Mouse (Mus musculus) liver, embryonic 15.5 days (tissue): ENCODE results near the gene Atp6v1fnb. TPM values are rescaled to one million over a fixed set of nuclear protein-coding genes. Genes with fewer than 3 reads are reported as not detected.

Source experiments
- ATAC-seq: fragments of 200-750 bp; cut with Nextera tagmentation; 2 replicates; pipeline ENCODE4 v1.8.0; 2017; ENCODE audit warnings: moderate number of reproducible peaks, mild to moderate bottlenecking, moderate library complexity; ENCODE audit not compliant: insufficient read depth
- H3K27ac ChIP-seq: fragments of 300-500 bp; sonication (generic); replicated peaks from 2 replicates; pipeline ENCODE4 v1.5.1; 2015; ENCODE audit warnings: mild to moderate bottlenecking, inconsistent platforms
- H3K27me3 ChIP-seq: fragments of 300-500 bp; sonication (generic); 2 replicates; pipeline ENCODE4 v1.6.1; 2015; ENCODE audit warnings: mild to moderate bottlenecking, inconsistent platforms
- H3K36me3 ChIP-seq: fragments of 300-500 bp; sonication (generic); replicated peaks from 2 replicates; pipeline ENCODE4 v1.6.1; 2015; ENCODE audit warnings: moderate library complexity, mild to moderate bottlenecking, inconsistent platforms
- H3K4me1 ChIP-seq: fragments of 300-500 bp; sonication (generic); replicated peaks from 2 replicates; pipeline ENCODE4 v1.6.1; 2015; ENCODE audit warnings: inconsistent platforms
- H3K4me2 ChIP-seq: fragments of 300-500 bp; sonication (generic); 2 replicates; pipeline ENCODE4 v1.6.1; 2015; ENCODE audit warnings: moderate library complexity, mild to moderate bottlenecking, inconsistent platforms
- H3K4me3 ChIP-seq: fragments of 300-500 bp; sonication (generic); replicated peaks from 2 replicates; pipeline ENCODE4 v1.5.1; 2015; ENCODE audit warnings: mild to moderate bottlenecking, inconsistent platforms
- H3K9ac ChIP-seq: fragments of 300-500 bp; sonication (generic); 2 replicates; pipeline ENCODE4 v1.6.1; 2015; ENCODE audit warnings: moderate library complexity, mild to moderate bottlenecking, inconsistent platforms
- H3K9me3 ChIP-seq: fragments of 300-500 bp; sonication (generic); replicated peaks from 2 replicates; pipeline ENCODE4 v1.6.1; 2016; ENCODE audit warnings: inconsistent platforms
- WGBS: fragments of 180-500 bp; shearing (Covaris S2); methylation state at CpG from one replicate; pipeline ENCODE4 v1.1.7; 2015; ENCODE audit warnings: mixed read lengths; ENCODE audit not compliant: insufficient replicate concordance; 5-methylcytosine and 5-hydroxymethylcytosine counted together
- polyA plus RNA-seq: library from polyadenylated mRNA; unstranded; fragments of >200 nt; fragmentation: Nextera tagmentation; extraction: Ambion mirVana; gene quantifications from 2 replicates; pipeline ENCODE4 v1.2.1, GENCODE M21; 2015

Atp6v1fnb gene
- polyA plus RNA-seq, 1 experiment from 2014 or later = not detected

GRCm38 (mm10) chr6:29434911-29435691, 36.1 kb upstream of the Atp6v1fnb start:
- no peaks in the 10 kb centered on the region for H3K36me3 ChIP-seq
- H3K27me3 ChIP-seq = peaks cover 79% of the 10 kb centered on the region
- peaks cover 7% of the 10 kb centered on the region; the same call in 1 of the 2 replicates for H3K4me1 ChIP-seq
- no peak overlapping the region for H3K27ac ChIP-seq
- no peak overlapping the region for H3K4me3 ChIP-seq
- peak overlapping the region; percentile 15; the same call in 1 of the 2 replicates for H3K4me2 ChIP-seq
- no peaks in the 10 kb centered on the region for H3K9me3 ChIP-seq
- no peak overlapping the region for H3K9ac ChIP-seq
- WGBS = 8% methylated on average over 11 of the region's 13 CpGs
- ATAC-seq = no peak

GRCm38 (mm10) chr6:29435940-29436451, 35.2 kb upstream of the Atp6v1fnb start:
- Histone ChIP-seq H3K4me3 (no peak overlapping the region), H3K4me1 (peaks cover 7% of the 10 kb centered on the region; the same call in 1 of the 2 replicates), H3K4me2 (no peak overlapping the region), H3K9me3 (no peaks in the 10 kb centered on the region), H3K27ac (no peak overlapping the region), H3K36me3 (no peaks in the 10 kb centered on the region), H3K27me3 (peaks cover 71% of the 10 kb centered on the region), H3K9ac (no peak overlapping the region)
- no peak for ATAC-seq
- 38% methylated on average over 6 of the region's 6 CpGs for WGBS

GRCm38 (mm10) chr6:29436461-29436934, 34.7 kb upstream of the Atp6v1fnb start:
- no peak for ATAC-seq
- 11% methylated on average over 11 of the region's 11 CpGs for WGBS
- Histone ChIP-seq H3K4me2 (no peak overlapping the region), H3K36me3 (no peaks in the 10 kb centered on the region), H3K4me1 (peaks cover 7% of the 10 kb centered on the region; the same call in 1 of the 2 replicates), H3K9ac (no peak overlapping the region), H3K27ac (no peak overlapping the region), H3K9me3 (no peaks in the 10 kb centered on the region), H3K4me3 (no peak overlapping the region), H3K27me3 (peaks cover 65% of the 10 kb centered on the region)

- H3K9ac ChIP-seq = no peak overlapping the region
- no peaks in the 10 kb centered on the region for H3K36me3 ChIP-seq
- H3K4me3 ChIP-seq = no peak overlapping the region
- no peak overlapping the region for H3K4me2 ChIP-seq
- no peak for ATAC-seq
- WGBS = 66% methylated on average over 4 of the region's 4 CpGs
- peaks cover 38% of the 10 kb centered on the region for H3K27me3 ChIP-seq
- H3K9me3 ChIP-seq = no peaks in the 10 kb centered on the region
- no peaks in the 10 kb centered on the region for H3K4me1 ChIP-seq
- no peak overlapping the region for H3K27ac ChIP-seq
Observed at GRCm38 (mm10) chr6:29439251-29439650, 32.0 kb upstream of the Atp6v1fnb start.

- H3K4me1 ChIP-seq = no peaks in the 10 kb centered on the region
- H3K4me2 ChIP-seq = no peak overlapping the region
- H3K27me3 ChIP-seq = peaks cover 33% of the 10 kb centered on the region
- no peak for ATAC-seq
- H3K27ac ChIP-seq = no peak overlapping the region
- no peak overlapping the region for H3K9ac ChIP-seq
- H3K36me3 ChIP-seq = no peaks in the 10 kb centered on the region
- no peak overlapping the region for H3K4me3 ChIP-seq
- WGBS = 69% methylated on average over 6 of the region's 6 CpGs
- no peaks in the 10 kb centered on the region for H3K9me3 ChIP-seq
Observed at GRCm38 (mm10) chr6:29439789-29440188, 31.4 kb upstream of the Atp6v1fnb start.

- no peaks in the 10 kb centered on the region for H3K9me3 ChIP-seq
- no peaks in the 10 kb centered on the region for H3K27me3 ChIP-seq
- H3K4me2 ChIP-seq = no peak overlapping the region
- H3K36me3 ChIP-seq = no peaks in the 10 kb centered on the region
- H3K4me1 ChIP-seq = no peaks in the 10 kb centered on the region
- H3K9ac ChIP-seq = no peak overlapping the region
- no peak for ATAC-seq
- H3K27ac ChIP-seq = no peak overlapping the region
- no peak overlapping the region for H3K4me3 ChIP-seq
- 50% methylated on average over 11 of the region's 11 CpGs for WGBS
Observed at GRCm38 (mm10) chr6:29444773-29445172, 26.5 kb upstream of the Atp6v1fnb start.

- no peaks in the 10 kb centered on the region for H3K36me3 ChIP-seq
- no peak overlapping the region for H3K27ac ChIP-seq
- H3K4me1 ChIP-seq = no peaks in the 10 kb centered on the region
- H3K27me3 ChIP-seq = no peaks in the 10 kb centered on the region
- no peaks in the 10 kb centered on the region for H3K9me3 ChIP-seq
- no peak for ATAC-seq
- WGBS = 75% methylated on average over 7 of the region's 7 CpGs
- no peak overlapping the region for H3K9ac ChIP-seq
- H3K4me2 ChIP-seq = no peak overlapping the region
- H3K4me3 ChIP-seq = no peak overlapping the region
Observed at GRCm38 (mm10) chr6:29445354-29445753, 25.9 kb upstream of the Atp6v1fnb start.

GRCm38 (mm10) chr6:29449858-29450257, 21.4 kb upstream of the Atp6v1fnb start:
- H3K4me3 ChIP-seq = no peak overlapping the region
- H3K9ac ChIP-seq = no peak overlapping the region
- no peak for ATAC-seq
- no peaks in the 10 kb centered on the region for H3K9me3 ChIP-seq
- no peaks in the 10 kb centered on the region for H3K4me1 ChIP-seq
- H3K4me2 ChIP-seq = no peak overlapping the region
- H3K36me3 ChIP-seq = no peaks in the 10 kb centered on the region
- 24% methylated on average over 4 of the region's 4 CpGs for WGBS
- H3K27ac ChIP-seq = no peak overlapping the region
- H3K27me3 ChIP-seq = no peaks in the 10 kb centered on the region

GRCm38 (mm10) chr6:29450667-29451066, 20.6 kb upstream of the Atp6v1fnb start:
- H3K4me1 ChIP-seq = no peaks in the 10 kb centered on the region
- H3K4me2 ChIP-seq = no peak overlapping the region
- no peak overlapping the region for H3K27ac ChIP-seq
- H3K36me3 ChIP-seq = no peaks in the 10 kb centered on the region
- H3K4me3 ChIP-seq = no peak overlapping the region
- no peak overlapping the region for H3K9ac ChIP-seq
- no peaks in the 10 kb centered on the region for H3K27me3 ChIP-seq
- no peaks in the 10 kb centered on the region for H3K9me3 ChIP-seq
- no peak for ATAC-seq
- 70% methylated on average over 6 of the region's 6 CpGs for WGBS

GRCm38 (mm10) chr6:29461502-29461901, 9.7 kb upstream of the Atp6v1fnb start:
- Histone ChIP-seq H3K9ac (no peak overlapping the region), H3K4me3 (no peak overlapping the region), H3K4me2 (no peak overlapping the region), H3K4me1 (no peaks in the 10 kb centered on the region), H3K9me3 (no peaks in the 10 kb centered on the region), H3K27me3 (no peaks in the 10 kb centered on the region), H3K36me3 (no peaks in the 10 kb centered on the region), H3K27ac (no peak overlapping the region)
- ATAC-seq = no peak
- WGBS = 40% methylated on average over 7 of the region's 7 CpGs

GRCm38 (mm10) chr6:29463388-29463787, 7.8 kb upstream of the Atp6v1fnb start:
- Histone ChIP-seq H3K4me1 (peaks cover 9% of the 10 kb centered on the region), H3K4me3 (no peak overlapping the region), H3K4me2 (no peak overlapping the region), H3K9ac (no peak overlapping the region), H3K9me3 (no peaks in the 10 kb centered on the region), H3K27ac (no peak overlapping the region), H3K36me3 (no peaks in the 10 kb centered on the region), H3K27me3 (no peaks in the 10 kb centered on the region)
- WGBS = 68% methylated on average over 3 of the region's 3 CpGs
- no peak for ATAC-seq
